Mouse (Mus musculus) embryonic fibroblast, embryonic 13.5 days (primary cell): ENCODE measurements around the gene Apex2.
"Not testable (repeated sequence)": the region's sequence is repeated elsewhere in the genome, so short reads cannot be mapped to it uniquely, and the experiment has no call there.

Source experiments
- CTCF ChIP-seq: IDR thresholded peaks from 2 replicates; pipeline ENCODE4 v1.5.1; 2011; ENCODE audit warnings: mild to moderate bottlenecking, control low read depth, low read length, moderate library complexity, borderline replicate concordance; ENCODE audit not compliant: insufficient read depth
- POLR2A ChIP-seq: IDR thresholded peaks from 2 replicates; pipeline ENCODE4 v1.6.1; 2011; ENCODE audit warnings: low read depth, mild to moderate bottlenecking, control low read depth, low read length, moderate library complexity

DNA sequence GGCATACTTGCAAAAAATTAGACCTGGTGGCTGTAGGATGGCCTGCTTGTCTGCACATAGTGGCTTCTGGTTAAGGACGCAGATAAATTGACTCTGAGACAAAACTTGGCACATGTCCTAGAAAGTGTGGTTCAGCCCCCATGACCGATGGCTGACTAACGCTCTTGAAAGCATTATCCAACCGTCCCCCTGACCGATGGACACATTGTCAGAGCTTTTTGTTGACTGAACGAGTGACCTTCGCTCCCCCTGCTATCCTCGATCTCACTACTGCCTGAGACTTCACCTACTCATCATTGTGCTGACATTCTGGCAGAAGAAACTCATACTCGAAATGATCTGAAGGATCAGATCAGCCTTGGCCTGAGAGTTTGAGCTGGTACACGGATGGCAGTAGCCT, 101.9 kb downstream of the Apex2 start:
- not testable (repeated sequence) for TF ChIP-seq POLR2A, CTCF
